Mouse (Mus musculus): ENCODE data around the gene Cstf2.

Gene Cstf2

GRCm38 (mm10) chrX:134058987-134059712 is at the start of gene Cstf2:
Cstf2 (plus strand) TSS chrX:134059187.
- DNase-seq (ENCODE audit: low read depth, low spot score): peak; percentile 88

- peak; percentile 78 for DNase-seq (ENCODE audit: low read depth, low spot score)
Observed at GRCm38 (mm10) chrX:134019005-134019404, 40.0 kb upstream of the Cstf2 start.

DNA sequence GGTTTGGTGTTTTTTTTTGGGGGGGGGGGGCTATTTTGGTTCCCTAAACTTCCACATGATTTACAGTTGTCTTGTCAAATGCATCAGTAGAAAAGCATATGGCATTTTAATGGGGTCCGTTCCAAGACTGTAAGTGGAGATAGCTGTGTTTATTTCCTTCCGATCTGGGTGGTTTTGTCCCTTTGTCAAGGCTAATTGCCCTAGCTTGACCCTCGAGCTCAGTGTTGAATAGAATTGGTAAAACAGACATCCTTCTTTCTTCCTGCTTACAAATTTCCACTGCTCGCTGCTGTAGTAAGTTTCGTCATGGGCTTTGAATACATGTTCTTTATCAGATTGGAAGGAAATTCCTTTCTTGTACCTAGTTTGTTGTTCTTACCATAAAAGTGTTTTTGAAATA is 38.3 kb upstream of the Cstf2 start:
- DNase-seq (ENCODE audit: low read depth, low spot score): no peak

DNA sequence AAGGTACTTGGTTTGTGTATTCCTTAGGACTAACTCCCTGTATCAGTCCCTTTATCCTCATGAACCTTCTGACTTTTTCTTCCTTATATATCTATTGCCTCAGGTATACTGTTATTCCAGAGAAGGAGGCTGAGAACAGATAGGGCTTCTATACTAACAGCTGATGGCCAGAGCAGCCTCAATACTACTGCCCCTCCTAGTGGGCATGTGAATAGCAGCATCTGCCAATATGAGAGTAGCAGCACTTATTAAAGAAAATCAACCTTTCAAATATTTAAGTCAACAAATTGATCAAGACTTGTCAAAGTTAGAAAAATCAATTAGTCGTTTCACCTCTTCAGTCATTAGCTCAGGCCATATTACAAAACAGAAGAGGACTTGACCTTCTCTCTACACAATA is 10.0 kb upstream of the Cstf2 start:
- peak; percentile 3 for DNase-seq (ENCODE audit: low read depth, low spot score)

- peak; percentile 58 for DNase-seq (ENCODE audit: low read depth, low spot score)
Observed at GRCm38 (mm10) chrX:134056897-134057296, 2.1 kb upstream of the Cstf2 start.

GRCm38 (mm10) chrX:134058040-134058875 is 729 bp upstream of the Cstf2 start:
- DNase-seq (ENCODE audit: low read depth, low spot score): peak; percentile 4

- DNase-seq (ENCODE audit: low read depth, low spot score): peak; percentile 66
Observed at GRCm38 (mm10) chrX:134059764-134060163, 777 bp downstream of the Cstf2 start.

DNA sequence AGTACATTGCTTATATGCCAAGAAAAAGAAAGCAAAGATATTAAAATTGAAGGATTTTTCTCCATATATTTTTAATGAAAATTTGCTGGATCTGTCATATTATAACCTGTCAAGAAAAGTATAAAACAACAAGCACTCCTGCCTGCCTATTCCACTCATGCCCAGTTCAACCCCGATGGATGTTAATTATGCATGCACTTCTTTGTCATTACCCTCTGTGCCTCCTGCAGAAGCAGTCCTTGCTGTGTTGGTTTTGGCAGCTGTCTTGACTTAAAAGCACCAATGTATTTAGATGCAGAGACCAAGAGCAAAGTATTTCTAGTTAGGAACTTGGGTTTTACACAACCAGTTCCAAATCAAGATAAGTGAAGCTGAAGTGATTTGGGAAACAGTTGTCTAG is 26.5 kb downstream of the Cstf2 start:
- DNase-seq (ENCODE audit: low read depth, low spot score): no peak

- DNase-seq (ENCODE audit: low read depth, low spot score): peak; percentile 1
Observed at GRCm38 (mm10) chrX:134102641-134103040, 43.7 kb downstream of the Cstf2 start.

- no peak for DNase-seq (ENCODE audit: low read depth, low spot score)
Observed at GRCm38 (mm10) chrX:134111767-134112166, 52.8 kb downstream of the Cstf2 start.

GRCm38 (mm10) chrX:134116417-134116816 is 57.4 kb downstream of the Cstf2 start:
- peak; percentile 3 for DNase-seq (ENCODE audit: low read depth, low spot score)

DNA sequence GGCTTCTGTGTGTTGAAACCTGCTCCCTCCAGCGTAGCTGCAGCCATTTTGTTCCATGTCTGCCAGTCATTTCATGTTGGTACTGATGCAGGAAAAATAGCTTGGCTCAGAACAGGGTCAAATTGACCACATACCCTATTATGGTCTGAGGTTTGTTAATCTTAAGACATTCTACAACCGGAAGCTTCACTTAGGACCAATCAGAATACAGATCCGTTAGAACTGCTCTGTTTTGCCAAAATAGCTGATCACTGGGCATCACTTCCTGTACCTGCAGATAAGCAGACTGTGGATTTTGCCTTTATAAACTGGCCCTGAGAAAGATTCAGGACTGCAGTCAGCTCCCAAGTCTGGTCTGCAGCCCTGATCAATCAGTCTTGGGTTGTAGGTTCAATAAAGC is 69.6 kb downstream of the Cstf2 start:
- DNase-seq (ENCODE audit: low read depth, low spot score): no peak

GRCm38 (mm10) chrX:134132295-134132694 is 73.3 kb downstream of the Cstf2 start:
- peak; percentile 63 for DNase-seq (ENCODE audit: low read depth, low spot score)

- no peak for DNase-seq (ENCODE audit: low read depth, low spot score)
Observed at GRCm38 (mm10) chrX:134133821-134134220, 74.8 kb downstream of the Cstf2 start.

All from 3T3-L1 (cell line).